Mouse (Mus musculus) retina, embryonic 14.5 days (tissue): ENCODE data around the gene Gca.

Experiments
- DNase-seq: peaks from one replicate; pipeline ENCODE4 v3.0.0-alpha.2; 2015; ENCODE audit warnings: low spot score

The Gca gene

GRCm38 (mm10) chr2:62664135-62664670, at the start of gene Gca:
TSS of gene Gca (plus strand) at chr2:62664285.
- DNase-seq, result peak; percentile 82

GRCm38 (mm10) chr2:62618934-62619341, 45.1 kb upstream of the Gca start:
- DNase-seq, result no peak

- no peak for DNase-seq
These were observed 44.4 kb upstream of the Gca start for GRCm38 (mm10) chr2:62619679-62620078.

- DNase-seq, result no peak
These were observed 41.1 kb upstream of the Gca start for GRCm38 (mm10) chr2:62623024-62623441.

- peak; percentile 74 for DNase-seq
These were observed 36.4 kb upstream of the Gca start for GRCm38 (mm10) chr2:62627728-62628127.

GRCm38 (mm10) chr2:62628356-62628755, 35.7 kb upstream of the Gca start:
- DNase-seq, result no peak

- peak; percentile 85 for DNase-seq
These were observed 33.6 kb upstream of the Gca start for GRCm38 (mm10) chr2:62630446-62630845.

- DNase-seq, result no peak
These were observed 24.2 kb upstream of the Gca start for GRCm38 (mm10) chr2:62639869-62640268.

- DNase-seq, result peak; percentile 51
These were observed 20.4 kb upstream of the Gca start for GRCm38 (mm10) chr2:62643405-62644305.

GRCm38 (mm10) chr2:62644891-62645290, 19.2 kb upstream of the Gca start:
- no peak for DNase-seq

GRCm38 (mm10) chr2:62645475-62645874, 18.6 kb upstream of the Gca start:
- DNase-seq, result peak; percentile 21

GRCm38 (mm10) chr2:62646014-62646645, 18.0 kb upstream of the Gca start, which contains the start of gene Ifih1:
TSS of gene Ifih1 (minus strand) at chr2:62646255.
- peak; percentile 67 for DNase-seq

GRCm38 (mm10) chr2:62646671-62647289, 17.3 kb upstream of the Gca start:
- DNase-seq, result no peak

GRCm38 (mm10) chr2:62651890-62652289, 12.2 kb upstream of the Gca start:
- DNase-seq, result no peak

GRCm38 (mm10) chr2:62652466-62652865, 11.6 kb upstream of the Gca start:
- no peak for DNase-seq

GRCm38 (mm10) chr2:62654519-62655338, 9.4 kb upstream of the Gca start:
- peak; percentile 81 for DNase-seq

GRCm38 (mm10) chr2:62656072-62656471, 8.0 kb upstream of the Gca start:
- no peak for DNase-seq

GRCm38 (mm10) chr2:62660565-62660964, 3.5 kb upstream of the Gca start:
- DNase-seq, result no peak

- no peak for DNase-seq
These were observed 1.5 kb upstream of the Gca start for GRCm38 (mm10) chr2:62662560-62662959.

GRCm38 (mm10) chr2:62664839-62665238, 754 bp downstream of the Gca start:
- peak; percentile 17 for DNase-seq

GRCm38 (mm10) chr2:62665536-62665935, 1.5 kb downstream of the Gca start:
- no peak for DNase-seq

- DNase-seq, result no peak
These were observed 5.8 kb downstream of the Gca start for GRCm38 (mm10) chr2:62669848-62670247.
